Mouse (Mus musculus): Measurements from ENCODE around the gene Mitd1.

DNA sequence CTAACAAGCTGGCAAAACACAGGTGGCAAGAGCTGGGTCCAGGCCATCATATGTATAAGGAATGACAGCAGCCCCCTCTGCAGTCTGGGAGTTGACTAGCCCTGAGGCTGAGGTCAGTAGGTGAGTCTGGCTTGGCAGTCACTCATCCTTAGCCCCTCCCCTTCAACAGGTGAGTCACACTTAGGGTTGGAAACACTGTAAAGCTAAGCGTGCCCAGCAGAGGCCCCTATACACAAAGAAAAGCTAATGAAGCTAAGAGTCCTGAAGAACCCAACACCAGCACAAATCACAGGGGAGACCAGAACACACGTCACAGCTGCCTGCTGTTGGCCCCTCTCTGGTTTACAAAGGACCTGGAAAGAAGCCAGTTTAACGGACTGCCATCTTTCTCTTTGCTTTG lies 41.6 kb upstream of the Mitd1 start:
- TF ChIP-seq REST (IDR thresholded peaks at IDR 0.05; ENCODE audit: insufficient read depth, insufficient read length) (no peak), POLR2A (IDR thresholded peaks at IDR 0.05; ENCODE audit: insufficient read length, low read depth) (no peak), USF1 (IDR thresholded peaks at IDR 0.05; ENCODE audit: low read depth) (no peak), CEBPB (IDR thresholded peaks at IDR 0.05; ENCODE audit: insufficient read depth, poor library complexity, severe bottlenecking) (no peak), TCF12 (IDR thresholded peaks at IDR 0.05; ENCODE audit: insufficient read depth, poor library complexity, severe bottlenecking) (no peak), SRF (IDR thresholded peaks at IDR 0.05; ENCODE audit: control insufficient read depth, insufficient read length, low read depth) (no peak), E2F4 (IDR thresholded peaks at IDR 0.05; ENCODE audit: insufficient read depth) (no peak), POLR2AphosphoS2 (IDR thresholded peaks at IDR 0.05; ENCODE audit: insufficient read length, low read depth) (no peak), MYOD1 (IDR thresholded peaks at IDR 0.05; ENCODE audit: control insufficient read depth in 1 of 3, insufficient read length in 2 of 3, low read depth in 2 of 3) (no peak), MAX (IDR thresholded peaks at IDR 0.05; ENCODE audit: low read depth) (no peak), MYOG (IDR thresholded peaks at IDR 0.05; ENCODE audit: control insufficient read depth in 1 of 3, insufficient read depth in 1 of 3, insufficient read length in 2 of 3, low read depth in 2 of 3) (no peak)

Measured in myocyte (in vitro differentiated cells).